Mouse (Mus musculus): ENCODE results near the gene Fam214a.

The Fam214a gene

GRCm38 (mm10) chr9:74982722-74983121 lies 30.0 kb downstream of the Fam214a start:
- peak; percentile 31 to 36 for DNase-seq

- DNase-seq, result peak; percentile 16 to 17
Measured at GRCm38 (mm10) chr9:74985173-74985715, 32.6 kb downstream of the Fam214a start.

GRCm38 (mm10) chr9:74985770-74986169 lies 33.1 kb downstream of the Fam214a start:
- DNase-seq, result peak; percentile 40 to 51

- DNase-seq, result no peak
Measured at GRCm38 (mm10) chr9:74988893-74989460, 36.3 kb downstream of the Fam214a start.

GRCm38 (mm10) chr9:74989990-74990389 lies 37.3 kb downstream of the Fam214a start:
- no peak for DNase-seq

GRCm38 (mm10) chr9:74994611-74995257 lies 42.0 kb downstream of the Fam214a start:
- no peak for DNase-seq

- no peak for DNase-seq
Measured at GRCm38 (mm10) chr9:74996349-74996748, 43.7 kb downstream of the Fam214a start.

GRCm38 (mm10) chr9:74997976-74998375 lies 45.3 kb downstream of the Fam214a start:
- no peak for DNase-seq

GRCm38 (mm10) chr9:75001006-75001405 lies 48.3 kb downstream of the Fam214a start:
- DNase-seq, result no peak

GRCm38 (mm10) chr9:75001611-75002204 lies 49.0 kb downstream of the Fam214a start:
- DNase-seq, result no peak

GRCm38 (mm10) chr9:75002262-75002661 lies 49.6 kb downstream of the Fam214a start:
- no peak for DNase-seq

GRCm38 (mm10) chr9:75004203-75004602 lies 51.5 kb downstream of the Fam214a start:
- no peak for DNase-seq

GRCm38 (mm10) chr9:75016591-75016990 lies 63.9 kb downstream of the Fam214a start:
- no peak for DNase-seq

GRCm38 (mm10) chr9:75019181-75019580 lies 66.5 kb downstream of the Fam214a start:
- DNase-seq, result no peak

GRCm38 (mm10) chr9:75019592-75019991 lies 66.9 kb downstream of the Fam214a start:
- no peak for DNase-seq

- DNase-seq, result no peak
Measured at GRCm38 (mm10) chr9:75020561-75020960, 67.9 kb downstream of the Fam214a start.

- no peak for DNase-seq
Measured at GRCm38 (mm10) chr9:75022546-75022945, 69.9 kb downstream of the Fam214a start.

- DNase-seq, result no peak
Measured at GRCm38 (mm10) chr9:75023150-75023894, 70.6 kb downstream of the Fam214a start.

GRCm38 (mm10) chr9:75024089-75024488 lies 71.4 kb downstream of the Fam214a start:
- DNase-seq, result no peak

- DNase-seq, result peak; percentile 25 to 29
Measured at GRCm38 (mm10) chr9:75025689-75026088, 73.0 kb downstream of the Fam214a start.

GRCm38 (mm10) chr9:75032408-75032807 lies 79.7 kb downstream of the Fam214a start:
- no peak for DNase-seq

- DNase-seq, result peak; percentile 10 to 14
Measured at GRCm38 (mm10) chr9:75033141-75033540, 80.5 kb downstream of the Fam214a start.

GRCm38 (mm10) chr9:75034691-75035090 lies 82.0 kb downstream of the Fam214a start:
- DNase-seq, result no peak

All from B cell, adult 2 months (primary cell).